Mouse (Mus musculus) heart, embryonic 14.5 days (tissue): ENCODE data around the gene Hist1h2br. TPM values are rescaled to one million over a fixed set of nuclear protein-coding genes. Genes with fewer than 3 reads are reported as not detected.

ENCODE experiments used
- ATAC-seq: fragments of 200-750 bp; cut with Nextera tagmentation; 2 replicates; pipeline ENCODE4 v1.8.0; 2017; ENCODE audit warnings: low read depth, moderate TSS enrichment; ENCODE audit not compliant: insufficient number of reproducible peaks, insufficient read depth, low FRiP score
- H3K27ac ChIP-seq, 2 experiments: fragments of 200-500 bp in 1 of 2; fragments of 300-500 bp in 1 of 2; sonication (generic) in 1 of 2; replicated peaks in 1 of 2; 2 replicates each; pipeline ENCODE4 v1.5.1; 2012 to 2014; ENCODE audit warnings: low read depth in 2 of 2, low read length in 2 of 2, control low read depth in 1 of 2, mild to moderate bottlenecking in 1 of 2, mixed read lengths in 1 of 2; ENCODE audit not compliant: control insufficient read depth in 1 of 2, insufficient read depth in 1 of 2
- H3K27me3 ChIP-seq: fragments of 300-500 bp; sonication (generic); 2 replicates; pipeline ENCODE4 v1.6.1; 2014; ENCODE audit warnings: mild to moderate bottlenecking, low read length, control low read depth; ENCODE audit not compliant: control insufficient read depth, insufficient read depth
- H3K36me3 ChIP-seq: fragments of 300-500 bp; sonication (generic); 2 replicates; pipeline ENCODE4 v1.6.1; 2014; ENCODE audit warnings: mild to moderate bottlenecking, control low read depth, low read length, mixed read lengths; ENCODE audit not compliant: control insufficient read depth, insufficient read depth
- H3K4me1 ChIP-seq, 2 experiments: fragments of 200-500 bp in 1 of 2; fragments of 300-500 bp in 1 of 2; sonication (generic) in 1 of 2; 2 replicates each; pipeline ENCODE4 v1.6.1; 2012 to 2014; ENCODE audit warnings: low read length in 2 of 2, control low read depth in 1 of 2, mixed read lengths in 1 of 2; ENCODE audit not compliant: control insufficient read depth in 2 of 2, insufficient read depth in 2 of 2
- H3K4me2 ChIP-seq: fragments of 300-500 bp; sonication (generic); 2 replicates; pipeline ENCODE4 v1.6.1; 2014; ENCODE audit warnings: mild to moderate bottlenecking, low read length
- H3K4me3 ChIP-seq, 2 experiments: fragments of 200-500 bp in 1 of 2; fragments of 300-500 bp in 1 of 2; sonication (generic) in 1 of 2; 2 replicates each; pipeline ENCODE4 v1.5.1; 2012 to 2014; ENCODE audit warnings: low read length in 2 of 2, mild to moderate bottlenecking in 2 of 2, control low read depth in 1 of 2, low read depth in 1 of 2, moderate library complexity in 1 of 2; ENCODE audit not compliant: control insufficient read depth in 1 of 2, insufficient read depth in 1 of 2
- H3K9ac ChIP-seq: fragments of 300-500 bp; sonication (generic); 2 replicates; pipeline ENCODE4 v1.6.1; 2014; ENCODE audit warnings: mild to moderate bottlenecking, low read length
- H3K9me3 ChIP-seq: fragments of 300-500 bp; sonication (generic); 2 replicates; pipeline ENCODE4 v1.6.1; 2016; ENCODE audit warnings: low read length, control low read depth; ENCODE audit not compliant: control insufficient read depth
- WGBS: fragments of 180-500 bp; shearing (Covaris S2); extraction: QIAGEN DNeasy Blood & Tissue Kit; methylation state at CpG from one replicate; pipeline ENCODE4 v1.1.7; 2014; 5-methylcytosine and 5-hydroxymethylcytosine counted together
- microRNA-seq: library from miRNA; unstranded; fragments of <30 nt; microRNA quantifications from one replicate; pipeline ENCODE4, GENCODE M21; 2016
- polyA plus RNA-seq: library from polyadenylated mRNA; unstranded; fragments of >200 nt; fragmentation: Nextera tagmentation; extraction: Ambion mirVana; gene quantifications from 2 replicates; pipeline ENCODE4 v1.2.1, GENCODE M21; 2014

Hist1h2br gene
- polyA plus RNA-seq, 1 experiment from 2014 or later = 10.6 TPM

DNA sequence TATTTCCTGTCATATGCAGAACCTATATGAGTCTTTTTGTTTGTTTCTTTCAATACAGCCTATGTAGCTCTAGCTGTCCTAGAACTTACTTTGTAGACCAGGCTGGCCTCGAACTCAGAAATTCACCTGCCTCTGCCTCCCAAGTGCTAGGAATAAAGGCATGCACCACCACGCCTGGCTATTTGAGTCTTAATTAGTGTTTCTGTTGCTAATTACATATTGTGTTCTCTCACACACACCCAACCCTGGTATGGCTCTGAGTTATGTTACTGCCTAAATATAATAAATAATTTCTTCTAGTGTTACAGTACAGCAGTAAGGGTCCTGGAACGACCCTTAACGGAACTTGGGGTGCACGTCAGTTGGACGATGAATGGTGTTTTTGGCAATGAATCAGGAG is 47.2 kb downstream of the Hist1h2br start:
- no peak overlapping the region for H3K4me3 ChIP-seq
- no peaks in the 10 kb centered on the region for H3K36me3 ChIP-seq
- WGBS = 82% methylated on average over 6 of the region's 6 CpGs
- ATAC-seq = no peak
- no peaks in the 10 kb centered on the region for H3K27me3 ChIP-seq
- no peak overlapping the region for H3K9ac ChIP-seq
- no peak overlapping the region for H3K27ac ChIP-seq
- peaks cover 0 to 4% of the 10 kb centered on the region in 2 experiments; a peak in 1 of 4 replicates for H3K4me1 ChIP-seq
- H3K9me3 ChIP-seq = no peaks in the 10 kb centered on the region
- H3K4me2 ChIP-seq = no peak overlapping the region

DNA sequence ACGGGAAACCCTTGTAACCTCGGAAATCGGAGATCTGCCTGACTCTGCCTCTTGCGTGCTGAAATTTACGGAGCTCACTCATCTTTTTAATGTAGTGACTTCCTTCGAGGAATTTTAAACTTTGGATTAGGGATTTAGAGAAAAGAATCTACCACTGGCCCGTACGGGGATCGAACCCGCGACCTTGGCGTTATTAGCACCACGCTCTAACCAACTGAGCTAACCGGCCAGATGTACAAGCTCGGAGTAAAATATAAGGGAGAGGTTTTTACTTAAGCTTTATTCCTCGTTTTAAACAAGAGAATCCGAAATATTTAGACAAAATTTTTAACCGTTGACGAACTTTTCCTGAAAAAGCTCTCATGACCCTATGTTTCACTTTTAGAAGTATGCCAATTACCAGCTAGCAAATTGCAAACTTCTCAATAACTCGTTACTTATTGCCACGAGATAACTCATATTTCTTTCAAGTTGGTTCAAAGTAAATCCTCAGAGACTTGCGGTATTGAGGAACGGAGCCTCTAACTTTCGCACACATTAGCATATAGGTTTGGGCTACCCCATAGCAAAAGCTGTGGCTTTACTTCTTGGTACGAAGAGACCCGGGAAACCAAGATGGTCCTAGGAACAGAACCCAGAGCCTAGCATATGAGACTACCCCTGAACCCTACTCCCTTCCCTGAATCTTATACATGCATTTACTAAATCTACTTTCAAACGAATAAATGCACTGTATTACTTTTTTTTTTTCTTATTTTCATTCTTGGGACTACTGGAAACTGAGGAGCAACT is 48.5 kb downstream of the Hist1h2br start:
- H3K9me3 ChIP-seq = no peaks in the 10 kb centered on the region
- H3K27me3 ChIP-seq = no peaks in the 10 kb centered on the region
- ATAC-seq = no peak
- peaks cover 0 to 4% of the 10 kb centered on the region in 2 experiments; a peak in 1 of 4 replicates for H3K4me1 ChIP-seq
- H3K36me3 ChIP-seq = no peaks in the 10 kb centered on the region
- peak overlapping the region; percentile 65 for H3K9ac ChIP-seq
- H3K4me3 ChIP-seq = peak overlapping the region; percentile 36 to 51; a peak in 3 of 4 replicates
- H3K4me2 ChIP-seq = peak overlapping the region; percentile 63
- WGBS = 3% methylated on average over 27 of the region's 27 CpGs
- H3K27ac ChIP-seq = 0 out of 4 replicates have a peak overlapping the region, but pooled peaks of 1 of the 2 experiments have one; percentile 14

DNA sequence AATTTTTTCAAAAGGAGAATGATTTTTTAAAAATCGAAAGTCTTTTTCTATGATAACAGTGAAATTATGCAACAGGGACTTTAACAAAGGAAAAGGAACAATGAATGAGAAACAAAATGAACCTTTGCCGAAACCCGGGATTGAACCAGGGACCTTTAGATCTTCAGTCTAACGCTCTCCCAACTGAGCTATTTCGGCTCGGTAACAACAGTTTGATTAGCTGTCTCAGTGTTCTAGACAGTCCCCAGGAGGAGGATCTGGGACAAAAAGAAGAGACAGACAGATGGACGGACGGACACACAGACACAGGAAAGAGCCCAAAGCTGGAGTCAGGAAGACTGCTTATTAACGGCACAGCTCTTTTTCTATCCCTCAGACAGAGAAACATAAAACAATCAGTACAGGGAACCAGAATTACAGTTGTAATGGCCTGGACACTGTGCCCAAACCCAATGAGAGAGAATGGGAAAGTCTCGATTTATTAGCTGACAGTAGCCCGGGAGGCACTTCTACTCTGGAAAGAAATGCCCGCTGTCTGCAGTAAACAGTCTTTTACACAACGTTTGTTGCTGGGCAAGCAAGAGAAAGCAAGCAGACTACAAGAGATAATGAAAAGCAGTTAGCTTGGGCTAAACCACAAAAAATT is 49.3 kb downstream of the Hist1h2br start:
- H3K36me3 ChIP-seq = no peaks in the 10 kb centered on the region
- peak overlapping the region; percentile 61 for H3K9ac ChIP-seq
- H3K4me1 ChIP-seq = peaks cover 0 to 4% of the 10 kb centered on the region in 2 experiments; a peak in 1 of 4 replicates
- H3K4me2 ChIP-seq = peak overlapping the region; percentile 63
- peak overlapping the region; percentile 33 to 51 for H3K4me3 ChIP-seq
- H3K9me3 ChIP-seq = no peaks in the 10 kb centered on the region
- no peak for ATAC-seq
- WGBS = 1% methylated on average over 13 of the region's 13 CpGs
- H3K27ac ChIP-seq = 0 out of 4 replicates have a peak overlapping the region, but pooled peaks of 1 of the 2 experiments have one; percentile 0
- no peaks in the 10 kb centered on the region for H3K27me3 ChIP-seq

DNA sequence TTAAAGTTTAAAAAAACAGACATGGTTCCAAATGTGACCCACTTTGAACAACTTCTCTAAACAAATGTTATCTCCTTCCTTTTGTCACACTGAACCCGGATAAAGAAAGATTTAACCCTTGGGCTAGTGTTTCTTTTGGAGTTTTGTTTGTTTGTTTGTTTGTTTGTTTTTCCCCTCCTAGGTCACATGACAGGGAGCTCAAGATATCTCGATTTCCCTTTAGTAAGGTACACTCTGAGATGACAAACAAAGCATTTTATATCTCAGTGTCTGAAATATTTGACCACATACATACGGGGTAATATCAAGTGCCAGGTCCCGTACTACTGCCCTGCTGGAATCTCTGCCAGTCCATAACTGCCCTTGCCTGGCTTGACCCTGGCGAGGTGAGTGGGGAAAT is 49.9 kb downstream of the Hist1h2br start:
- WGBS = 31% methylated on average over 5 of the region's 5 CpGs
- Histone ChIP-seq H3K4me1 (peaks cover 0 to 4% of the 10 kb centered on the region in 2 experiments; a peak in 1 of 4 replicates), H3K27me3 (no peaks in the 10 kb centered on the region), H3K4me2 (peak overlapping the region; percentile 63), H3K9ac (peak overlapping the region; percentile 61), H3K9me3 (no peaks in the 10 kb centered on the region), H3K36me3 (no peaks in the 10 kb centered on the region), H3K27ac (no peak overlapping the region), H3K4me3 (peak overlapping the region in 1 of 2 experiments; percentile 51; a peak in 2 of 4 replicates)
- no peak for ATAC-seq

DNA sequence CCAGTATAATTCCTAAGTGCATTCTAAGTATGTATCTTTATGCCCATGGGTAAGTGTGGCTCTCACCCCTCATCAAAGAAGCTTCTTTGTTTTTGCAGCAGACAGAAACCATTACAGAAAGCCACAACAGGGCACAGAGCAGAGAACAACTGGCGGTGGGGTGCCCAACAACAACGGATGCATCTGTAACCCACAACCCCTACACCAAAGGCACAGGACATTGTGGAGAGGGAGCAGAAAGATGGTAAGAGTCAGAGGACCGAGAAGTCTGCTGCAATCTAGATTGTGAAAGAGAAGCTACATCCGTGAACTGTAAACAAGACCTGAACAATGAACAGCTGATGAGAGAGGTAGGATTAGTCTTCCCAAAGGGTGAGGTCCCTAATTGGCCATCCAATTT is 51.0 kb downstream of the Hist1h2br start:
- Histone ChIP-seq H3K4me3 (no peak overlapping the region), H3K9me3 (no peaks in the 10 kb centered on the region), H3K27me3 (no peaks in the 10 kb centered on the region), H3K4me1 (peaks cover 0 to 4% of the 10 kb centered on the region in 2 experiments; a peak in 1 of 4 replicates), H3K27ac (no peak overlapping the region), H3K36me3 (no peaks in the 10 kb centered on the region), H3K9ac (no peak overlapping the region), H3K4me2 (no peak overlapping the region)
- no peak for ATAC-seq
- WGBS = 78% methylated on average over 4 of the region's 4 CpGs

Small RNA genes lying within 50 kb of the gene (microRNA-seq; reads per million reads assigned to microRNA genes)
- gene Gm19658 = not detected
- gene Gm44346 = not detected
- gene Gm44466 = not detected

Other genes starting within 250 kb of the Hist1h2br start
- not detected in 2 replicates for gene Olfr1362, start 219.7 kb upstream of the Hist1h2br start, polyA plus RNA-seq
- not detected in 2 replicates for gene Olfr11, start 191.2 kb upstream of the Hist1h2br start, polyA plus RNA-seq
- not detected in 2 replicates for gene Olfr1361, start 170.4 kb upstream of the Hist1h2br start, polyA plus RNA-seq
- gene Olfr1360, start 156.3 kb upstream of the Hist1h2br start, polyA plus RNA-seq = not detected in 2 replicates
- not detected in 2 replicates for gene Olfr1359, start 135.6 kb upstream of the Hist1h2br start, polyA plus RNA-seq
- gene Hist1h2bl, start 117.6 kb upstream of the Hist1h2br start, polyA plus RNA-seq = 1.2 and 1.4 TPM in 2 replicates
- 12.2 and 15.1 TPM in 2 replicates for gene Hist1h2ai, start 117.3 kb upstream of the Hist1h2br start, polyA plus RNA-seq
- gene Hist1h3h, start 116.1 kb upstream of the Hist1h2br start, polyA plus RNA-seq = 2.4 and 4.4 TPM in 2 replicates
- 1.00 TPM in 2 replicates for gene Hist1h2bm, start 111.7 kb upstream of the Hist1h2br start, polyA plus RNA-seq
- 0.50 and 0.58 TPM in 2 replicates for gene Hist1h4j, start 98.7 kb upstream of the Hist1h2br start, polyA plus RNA-seq
- 0.94 and 4.1 TPM in 2 replicates for gene Hist1h4k, start 83.2 kb upstream of the Hist1h2br start, polyA plus RNA-seq
- 4.3 and 8.0 TPM in 2 replicates for gene Hist1h2ak, start 79.9 kb upstream of the Hist1h2br start, polyA plus RNA-seq
- gene Hist1h2bn, start 79.6 kb upstream of the Hist1h2br start, polyA plus RNA-seq = 2.2 and 2.7 TPM in 2 replicates
- 5.3 and 7.2 TPM in 2 replicates for gene Hist1h1b, start 53.1 kb upstream of the Hist1h2br start, polyA plus RNA-seq
- 70.6 and 84.8 TPM in 2 replicates for gene Hist1h3i, start 50.4 kb upstream of the Hist1h2br start, polyA plus RNA-seq
- 2.0 TPM in 1 of 2 replicates, not detected in the other for gene Hist1h2an, start 46.5 kb upstream of the Hist1h2br start, polyA plus RNA-seq
- 0.38 and 0.58 TPM in 2 replicates for gene Hist1h2bp, start 46.3 kb upstream of the Hist1h2br start, polyA plus RNA-seq
- 9.4 and 9.6 TPM in 2 replicates for gene Hist1h2bq, start 23.5 kb upstream of the Hist1h2br start, polyA plus RNA-seq
- not detected in 2 replicates for gene Hist1h2ao, start 23.3 kb upstream of the Hist1h2br start, polyA plus RNA-seq
- gene Hist1h4m, start 22.0 kb upstream of the Hist1h2br start, polyA plus RNA-seq = not detected in 2 replicates
- 5.9 and 10.4 TPM in 2 replicates for gene Hist1h4n, start 1.5 kb upstream of the Hist1h2br start, polyA plus RNA-seq
- gene Hist1h2ap, start 236 bp upstream of the Hist1h2br start, polyA plus RNA-seq = 1,528 and 1,577 TPM in 2 replicates
- gene Zfp184, start 111.4 kb downstream of the Hist1h2br start, polyA plus RNA-seq = 6.0 and 7.1 TPM in 2 replicates
- not detected in 2 replicates for gene Pom121l2, start 147.5 kb downstream of the Hist1h2br start, polyA plus RNA-seq
- 0.88 TPM in 1 of 2 replicates, not detected in the other for gene Prss16, start 176.0 kb downstream of the Hist1h2br start, polyA plus RNA-seq
- 2.9 and 6.8 TPM in 2 replicates for gene Hist1h2ah, start 201.8 kb downstream of the Hist1h2br start, polyA plus RNA-seq
- 1.9 and 2.3 TPM in 2 replicates for gene Hist1h2bk, start 202.1 kb downstream of the Hist1h2br start, polyA plus RNA-seq
- gene Hist1h4i, start 207.6 kb downstream of the Hist1h2br start, polyA plus RNA-seq = 8.1 and 9.3 TPM in 2 replicates
- 9.7 and 11.2 TPM in 2 replicates for gene Hist1h2ag, start 209.2 kb downstream of the Hist1h2br start, polyA plus RNA-seq
- 2.5 and 2.6 TPM in 2 replicates for gene Hist1h2bj, start 209.5 kb downstream of the Hist1h2br start, polyA plus RNA-seq